In genomic region chr13:63097440-63097930, GRCm38 (mm10) we compare ENCODE assay signal across 9 mouse cellular contexts.
DNase-seq lines count a peak whose midpoint lies in the region; ATAC-seq and TF ChIP-seq lines count a peak whose summit lies in the region.
"Had no signal": no experiment of that assay in that cellular context is flagged by ENCODE, and none has a peak within 500 bp of the region (broad histone marks: within the 10 kb centered on the region; RNA-seq: fewer than 3 reads in every experiment).

No protein-coding gene starts in this region.

- H3K27ac ChIP-seq in heart, embryonic 16.5 days (ENCODE audit: low read length), result peak overlapping the region; percentile 41; the same call in 1 of the 2 replicates
- 0 out of 2 replicates have a peak overlapping the region, but pooled peaks have one; percentile 31 for H3K27ac ChIP-seq in spleen, adult 2 months (ENCODE audit: insufficient read depth, low read length)
- peak overlapping the region; percentile 39; the same call in 1 of the 2 replicates for H3K27ac ChIP-seq in intestine, embryonic 16.5 days (ENCODE audit: low read length)
- no peak overlapping the region for H3K27ac ChIP-seq in forebrain, embryonic 12.5 days
- H3K27ac ChIP-seq: hindbrain, embryonic 10.5 days had no signal

- no peak overlapping the region for H3K4me2 ChIP-seq in heart, embryonic 16.5 days (ENCODE audit: low read depth, low read length)
- no peak overlapping the region for H3K4me2 ChIP-seq in intestine, embryonic 16.5 days (ENCODE audit: low read depth, low read length)
- no peak overlapping the region for H3K4me2 ChIP-seq in forebrain, embryonic 12.5 days

- H3K9me3 ChIP-seq in heart, embryonic 16.5 days (replicated peaks; ENCODE audit: control insufficient read depth, low read length), result no peaks in the 10 kb centered on the region
- no peaks in the 10 kb centered on the region for H3K9me3 ChIP-seq in intestine, embryonic 16.5 days (ENCODE audit: control insufficient read depth, low read length)
- no peaks in the 10 kb centered on the region for H3K9me3 ChIP-seq in forebrain, embryonic 12.5 days
- H3K9me3 ChIP-seq: hindbrain, embryonic 10.5 days had no signal

- no peak overlapping the region for H3K9ac ChIP-seq in heart, embryonic 16.5 days (ENCODE audit: low read length)
- no peak overlapping the region for H3K9ac ChIP-seq in intestine, embryonic 16.5 days (ENCODE audit: low read depth, low read length)
- H3K9ac ChIP-seq in forebrain, embryonic 12.5 days, result no peak overlapping the region

- no peak for ATAC-seq in heart, embryonic 16.5 days (replicated peaks; ENCODE audit: extremely low read depth, insufficient read depth, low FRiP score)
- ATAC-seq in intestine, embryonic 16.5 days, result no peak
- ATAC-seq in forebrain, embryonic 12.5 days (ENCODE audit: low FRiP score), result no peak
- ATAC-seq: CD4-positive, CD25-positive, alpha-beta regulatory T cell, adult 4 months had no signal

- TF ChIP-seq POLR2A in spleen, adult 2 months (IDR thresholded peaks at IDR 0.05; ENCODE audit: low read depth, low read length), result no peak

- no peaks in the 10 kb centered on the region for H3K36me3 ChIP-seq in heart, embryonic 16.5 days (ENCODE audit: control insufficient read depth, insufficient read depth)
- H3K36me3 ChIP-seq in spleen, adult 2 months (ENCODE audit: control insufficient read depth, insufficient read depth, low read length), result no peaks in the 10 kb centered on the region
- no peaks in the 10 kb centered on the region for H3K36me3 ChIP-seq in intestine, embryonic 16.5 days (ENCODE audit: control insufficient read depth, insufficient read depth, low read length)
- no peaks in the 10 kb centered on the region for H3K36me3 ChIP-seq in forebrain, embryonic 12.5 days (replicated peaks)
- H3K36me3 ChIP-seq: hindbrain, embryonic 10.5 days had no signal

- H3K4me3 ChIP-seq in heart, embryonic 16.5 days (ENCODE audit: low read length), result no peak overlapping the region
- H3K4me3 ChIP-seq in spleen, adult 2 months (ENCODE audit: extremely low read depth, insufficient read depth, insufficient read length), result no peak overlapping the region
- H3K4me3 ChIP-seq in intestine, embryonic 16.5 days (ENCODE audit: low read length), result no peak overlapping the region
- H3K4me3 ChIP-seq in forebrain, embryonic 12.5 days (replicated peaks), result no peak overlapping the region
- H3K4me3 ChIP-seq: hindbrain, embryonic 10.5 days had no signal

- TF ChIP-seq CTCF in spleen, adult 2 months (IDR thresholded peaks at IDR 0.05; ENCODE audit: extremely low read depth, insufficient read depth, insufficient read length, insufficient replicate concordance), result no peak

- no peaks in the 10 kb centered on the region for H3K27me3 ChIP-seq in heart, embryonic 16.5 days (ENCODE audit: control insufficient read depth, insufficient read depth, low read length)
- no peaks in the 10 kb centered on the region for H3K27me3 ChIP-seq in spleen, adult 2 months (ENCODE audit: control insufficient read depth, insufficient read depth, low read length)
- H3K27me3 ChIP-seq in intestine, embryonic 16.5 days (replicated peaks; ENCODE audit: control insufficient read depth, insufficient read depth, low read length), result no peaks in the 10 kb centered on the region
- peaks cover 43% of the 10 kb centered on the region for H3K27me3 ChIP-seq in forebrain, embryonic 12.5 days

- H3K4me1 ChIP-seq in heart, embryonic 16.5 days (ENCODE audit: control insufficient read depth, insufficient read depth, low read length), result peaks cover 13% of the 10 kb centered on the region
- no peaks in the 10 kb centered on the region for H3K4me1 ChIP-seq in spleen, adult 2 months (ENCODE audit: control insufficient read depth, insufficient read depth, insufficient read length)
- H3K4me1 ChIP-seq in intestine, embryonic 16.5 days (ENCODE audit: control insufficient read depth, insufficient read depth, low read length), result peaks cover 33% of the 10 kb centered on the region
- peaks cover 12% of the 10 kb centered on the region for H3K4me1 ChIP-seq in forebrain, embryonic 12.5 days

- no peak for DNase-seq in heart, adult 18-20 months
- no peak for DNase-seq in spleen, adult 2 months (ENCODE audit: low read depth in 1 of 2, low spot score in 2 of 2)
- DNase-seq in spleen, postnatal 10 days (ENCODE audit: low spot score in 2 of 2), result no peak
- no peak for DNase-seq in ovary, postnatal 14 days (ENCODE audit: low spot score)

- 73% methylated on average over 8 of the region's 8 CpGs for WGBS in heart, embryonic 16.5 days
- 86% methylated on average over 8 of the region's 8 CpGs for WGBS in spleen, adult 2 months
- WGBS in intestine, embryonic 16.5 days, result 84% methylated on average over 8 of the region's 8 CpGs
- WGBS in forebrain, embryonic 12.5 days, result 91% methylated on average over 8 of the region's 8 CpGs
